Mouse (Mus musculus) B cell, adult (primary cell): ENCODE measurements around the gene Zfp628. TPM values are rescaled to one million over a fixed set of nuclear protein-coding genes. Genes with fewer than 3 reads are reported as not detected.

Source experiments
- total RNA-seq: library from RNA; stranded (reverse); gene quantifications from 4 replicates; pipeline ENCODE4 v1.2.4, GENCODE M21; 2023; ENCODE audit not compliant: inconsistent age

Gene Zfp628
- 36.5 to 39.0 TPM (median 38.7 TPM) in 4 replicates for total RNA-seq

GRCm38 (mm10) chr7:4915007-4915665 lies at the start of gene Zfp628:
Gene Zfp628 (plus strand): TSS chr7:4915217.

DNA sequence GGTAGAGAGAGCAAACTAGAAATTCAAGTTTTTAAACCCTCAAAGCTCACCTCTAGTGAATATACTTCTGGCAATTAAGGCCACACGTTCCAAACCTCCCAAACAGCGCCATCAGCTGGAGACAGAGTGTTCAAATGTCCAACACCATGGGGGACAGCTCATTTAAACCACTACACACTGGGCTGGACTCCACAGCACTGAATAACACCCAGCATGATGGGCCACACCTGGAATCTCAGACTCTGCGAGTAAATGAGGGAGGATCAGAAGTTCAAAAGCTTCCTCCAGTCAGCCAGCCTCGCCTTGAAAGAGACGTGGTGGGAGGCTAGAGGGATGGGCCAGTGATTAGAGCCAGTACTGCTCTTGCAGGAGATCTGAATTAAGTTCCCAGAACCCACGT lies 44.9 kb upstream of the Zfp628 start, which contains the start of gene Isoc2b:
Gene Isoc2b, minus strand, starts transcription at position 126 of the 400 bp plus-strand sequence.

DNA sequence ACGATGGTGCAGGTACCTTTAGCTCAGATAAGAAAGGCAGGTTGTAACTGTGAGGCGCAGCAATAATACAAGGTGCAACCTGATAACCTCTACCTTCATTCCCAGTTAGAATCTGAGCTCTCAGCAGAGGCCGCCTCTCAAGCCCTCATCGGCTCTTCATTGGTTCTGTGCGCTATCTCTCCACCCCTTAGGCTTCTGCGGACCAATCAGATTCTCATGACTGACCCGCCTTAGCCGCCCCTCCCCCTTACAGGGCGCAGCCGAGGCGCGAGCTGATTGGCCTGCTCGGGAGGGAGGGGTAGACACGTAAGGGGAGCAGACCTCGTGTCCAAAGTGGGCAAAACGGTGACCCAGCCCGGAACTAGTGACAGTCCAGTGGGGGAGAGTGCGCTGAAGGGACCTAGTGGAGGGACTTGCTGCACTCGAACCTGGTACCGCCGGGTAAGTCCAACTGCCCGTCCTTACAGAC lies 38.2 kb upstream of the Zfp628 start, which contains the start of gene Isoc2a:
Gene Isoc2a, plus strand, starts transcription at position 401 of the 469 bp plus-strand sequence.

GRCm38 (mm10) chr7:4906466-4906950 lies 8.5 kb upstream of the Zfp628 start, which contains the start of gene Gm36210:
Gene Gm36210 (minus strand): TSS chr7:4906516.

GRCm38 (mm10) chr7:4921824-4922482 lies 6.9 kb downstream of the Zfp628 start, which contains the start of gene Nat14:
Gene Nat14 (plus strand): TSS chr7:4922028.

GRCm38 (mm10) chr7:4925441-4926381 lies 10.7 kb downstream of the Zfp628 start, which contains the start of gene Ssc5d:
Gene Ssc5d (plus strand): TSS chr7:4925785.

DNA sequence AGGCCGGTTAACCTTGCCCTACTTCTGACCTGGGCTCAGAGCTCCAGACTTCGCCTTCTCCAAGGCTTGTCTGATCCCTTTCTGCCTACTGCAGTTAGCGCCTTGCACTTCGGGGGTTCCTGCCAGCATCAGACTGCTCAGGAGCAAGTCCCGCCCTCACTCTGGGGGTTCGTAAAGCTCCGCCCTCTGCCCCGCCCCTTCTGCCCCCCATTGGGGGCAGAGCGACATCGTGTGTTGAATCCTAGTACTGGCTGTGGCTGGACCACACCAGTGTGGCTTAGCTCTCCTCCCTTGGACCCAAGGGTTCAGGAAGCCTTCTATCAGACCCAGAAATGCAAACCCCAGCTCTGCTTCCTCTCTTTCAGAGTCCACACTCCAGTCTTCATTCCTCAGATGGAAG lies 49.3 kb downstream of the Zfp628 start, which contains the start of gene Sbk2:
Gene Sbk2, minus strand, starts transcription at position 135 of the 400 bp plus-strand sequence.

DNA sequence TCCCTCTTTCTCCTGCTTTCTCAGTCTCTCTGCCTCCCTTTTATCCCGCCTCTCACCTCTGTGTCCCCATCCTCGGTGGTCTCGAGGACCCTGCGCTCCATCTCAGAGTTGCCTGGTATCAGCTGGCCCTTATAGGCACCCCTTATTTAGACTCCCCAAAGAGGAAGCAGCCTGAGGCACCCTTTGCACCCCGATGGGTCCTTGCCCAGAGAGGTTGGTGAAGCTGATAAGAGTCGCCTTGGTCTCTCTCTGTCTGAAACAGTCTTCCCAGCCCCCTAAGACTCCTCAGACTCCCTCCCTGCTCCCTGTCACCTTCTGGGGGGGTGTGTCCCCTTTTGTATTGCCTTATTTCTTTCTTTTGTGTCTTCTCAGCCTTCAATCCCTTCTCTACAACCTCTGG lies 56.1 kb downstream of the Zfp628 start, which contains the start of gene Sbk3:
Gene Sbk3, minus strand, starts transcription at position 101 of the 400 bp plus-strand sequence.

Other genes with a start within 250 kb of the Zfp628 start
- gene Hspbp1, start 230.1 kb upstream of the Zfp628 start, total RNA-seq, result 74.3 to 78.0 TPM (median 75.7 TPM) in 4 replicates
- gene Brsk1, start 224.6 kb upstream of the Zfp628 start, total RNA-seq, result not detected in 4 replicates
- 2.0 to 4.0 TPM (median 3.1 TPM) in 4 replicates for gene Tmem150b, start 190.0 kb upstream of the Zfp628 start, total RNA-seq
- 88.8 to 99.7 TPM (median 92.1 TPM) in 4 replicates for gene Kmt5c, start 175.1 kb upstream of the Zfp628 start, total RNA-seq
- 2.3 to 5.0 TPM (median 4.1 TPM) in 4 replicates for gene Cox6b2, start 162.1 kb upstream of the Zfp628 start, total RNA-seq
- gene Fam71e2, start 143.9 kb upstream of the Zfp628 start, total RNA-seq, result not detected in 4 replicates
- not detected in 4 replicates for gene Il11, start 132.4 kb upstream of the Zfp628 start, total RNA-seq
- gene Tmem190, start 132.3 kb upstream of the Zfp628 start, total RNA-seq, result not detected in 4 replicates
- 2.0 to 2.9 TPM (median 2.4 TPM) in 4 replicates for gene Tmem238, start 125.6 kb upstream of the Zfp628 start, total RNA-seq
- gene Rpl28, start 122.3 kb upstream of the Zfp628 start, total RNA-seq, result 1,659 to 1,852 TPM (median 1,727 TPM) in 4 replicates
- 137 to 170 TPM (median 148 TPM) in 4 replicates for gene Ube2s, start 102.6 kb upstream of the Zfp628 start, total RNA-seq
- 0.39 to 1.9 TPM (median 0.72 TPM) in 4 replicates for gene Shisa7, start 70.5 kb upstream of the Zfp628 start, total RNA-seq
- gene Isoc2b, start 45.0 kb upstream of the Zfp628 start, total RNA-seq, result 6.1 to 12.0 TPM (median 7.0 TPM) in 4 replicates
- gene Isoc2a, start 38.1 kb upstream of the Zfp628 start, total RNA-seq, result 10.5 to 13.7 TPM (median 12.2 TPM) in 4 replicates
- not detected in 4 replicates for gene Gm36210, start 8.7 kb upstream of the Zfp628 start, total RNA-seq
- 8.3 to 9.7 TPM (median 9.1 TPM) in 4 replicates for gene Nat14, start 6.8 kb downstream of the Zfp628 start, total RNA-seq
- gene Ssc5d, start 10.6 kb downstream of the Zfp628 start, total RNA-seq, result 0.19 to 0.39 TPM (median 0.34 TPM) in 4 replicates
- gene Sbk2, start 49.2 kb downstream of the Zfp628 start, total RNA-seq, result 0.35 to 1.0 TPM in 2 of 4 replicates, not detected in the others
- 0.29 TPM in 1 of 4 replicates, not detected in the others for gene Sbk3, start 56.0 kb downstream of the Zfp628 start, total RNA-seq
- gene Zfp579, start 80.9 kb downstream of the Zfp628 start, total RNA-seq, result 11.6 to 24.7 TPM (median 17.1 TPM) in 4 replicates
- 8.6 to 10.0 TPM (median 9.5 TPM) in 4 replicates for gene Zfp524, start 99.2 kb downstream of the Zfp628 start, total RNA-seq
- gene Fiz1, start 99.5 kb downstream of the Zfp628 start, total RNA-seq, result 54.1 to 62.6 TPM (median 56.9 TPM) in 4 replicates
- gene Gm44973, start 100.3 kb downstream of the Zfp628 start, total RNA-seq, result not detected in 4 replicates
- 42.2 to 48.1 TPM (median 47.2 TPM) in 4 replicates for gene Zfp865, start 105.2 kb downstream of the Zfp628 start, total RNA-seq
- not detected in 4 replicates for gene Ccdc106, start 105.3 kb downstream of the Zfp628 start, total RNA-seq
- gene 4632433K11Rik, start 118.9 kb downstream of the Zfp628 start, total RNA-seq, result not detected in 4 replicates
- 6.6 to 10.3 TPM (median 8.7 TPM) in 4 replicates for gene Zfp784, start 123.2 kb downstream of the Zfp628 start, total RNA-seq
- 1.9 to 4.5 TPM (median 3.5 TPM) in 4 replicates for gene Zfp580, start 136.3 kb downstream of the Zfp628 start, total RNA-seq
- gene U2af2, start 146.9 kb downstream of the Zfp628 start, total RNA-seq, result 502 to 531 TPM (median 512 TPM) in 4 replicates
- gene Epn1, start 165.0 kb downstream of the Zfp628 start, total RNA-seq, result 203 to 221 TPM (median 219 TPM) in 4 replicates
- not detected in 4 replicates for gene Rfpl4, start 201.7 kb downstream of the Zfp628 start, total RNA-seq
- gene Rasl2-9, start 210.7 kb downstream of the Zfp628 start, total RNA-seq, result 0.51 to 1.2 TPM (median 1.0 TPM) in 3 of 4 replicates, not detected in the other
- gene Vmn1r55, start 234.5 kb downstream of the Zfp628 start, total RNA-seq, result not detected in 4 replicates